Mouse (Mus musculus) liver, embryonic 14.5 days (tissue): ENCODE data around the gene Numb. TPM values are rescaled to one million over a fixed set of nuclear protein-coding genes. Genes with fewer than 3 reads are reported as not detected.

ENCODE experiments used
- ATAC-seq: fragments of 200-750 bp; cut with Nextera tagmentation; 2 replicates; pipeline ENCODE4 v1.8.0; 2017; ENCODE audit warnings: moderate number of reproducible peaks, mild to moderate bottlenecking, moderate library complexity; ENCODE audit not compliant: insufficient read depth
- DNase-seq, 3 experiments: peaks; one replicate each; pipeline ENCODE4 v3.0.0-alpha.2; 2012 to 2013; ENCODE audit warnings: low read depth in 3 of 3, low spot score in 3 of 3
- H3K27ac ChIP-seq: fragments of 300-500 bp; sonication (generic); 2 replicates; pipeline ENCODE4 v1.5.1; 2014; ENCODE audit warnings: moderate library complexity, mild to moderate bottlenecking, control low read depth, inconsistent platforms
- H3K27me3 ChIP-seq: fragments of 300-500 bp; sonication (generic); 2 replicates; pipeline ENCODE4 v1.6.1; 2014; ENCODE audit warnings: mild to moderate bottlenecking, low read length, moderate library complexity; ENCODE audit not compliant: control insufficient read depth, insufficient read depth
- H3K36me3 ChIP-seq: fragments of 300-500 bp; sonication (generic); replicated peaks from 2 replicates; pipeline ENCODE4 v1.6.1; 2014; ENCODE audit warnings: low read depth; ENCODE audit not compliant: control insufficient read depth, insufficient read depth
- H3K4me1 ChIP-seq, 2 experiments: fragments of 200-500 bp in 1 of 2; fragments of 300-500 bp in 1 of 2; sonication (generic) in 1 of 2; replicated peaks; 2 replicates each; pipeline ENCODE4 v1.6.1; 2012 to 2014; ENCODE audit warnings: antibody characterized with exemption in 1 of 2, inconsistent platforms in 1 of 2, low read length in 1 of 2; ENCODE audit not compliant: control insufficient read depth in 2 of 2, insufficient read depth in 2 of 2
- H3K4me2 ChIP-seq: fragments of 300-500 bp; sonication (generic); 2 replicates; pipeline ENCODE4 v1.6.1; 2014; ENCODE audit warnings: low read depth, mild to moderate bottlenecking, control low read depth, moderate library complexity
- H3K4me3 ChIP-seq, 2 experiments: fragments of 200-500 bp in 1 of 2; fragments of 300-500 bp in 1 of 2; sonication (generic) in 1 of 2; 2 replicates each; pipeline ENCODE4 v1.5.1; 2012 to 2014; ENCODE audit warnings: low read depth in 2 of 2, low read length in 2 of 2, mild to moderate bottlenecking in 2 of 2, control low read depth in 1 of 2, inconsistent platforms in 1 of 2, moderate library complexity in 1 of 2; ENCODE audit not compliant: insufficient read depth in 1 of 2
- H3K9ac ChIP-seq: fragments of 300-500 bp; sonication (generic); replicated peaks from 2 replicates; pipeline ENCODE4 v1.6.1; 2014; ENCODE audit warnings: mild to moderate bottlenecking, control low read depth, moderate library complexity
- H3K9me3 ChIP-seq: fragments of 300-500 bp; sonication (generic); 2 replicates; pipeline ENCODE4 v1.6.1; 2016; ENCODE audit warnings: low read length, mixed read lengths; ENCODE audit not compliant: control insufficient read depth
- CTCF ChIP-seq: IDR thresholded peaks from 2 replicates; pipeline ENCODE4 v1.5.1; 2016; ENCODE audit warnings: antibody characterized with exemption, low read depth, control low read depth
- EP300 ChIP-seq: IDR thresholded peaks from 2 replicates; pipeline ENCODE4 v1.6.1; 2016; ENCODE audit warnings: antibody characterized with exemption, low read depth
- WGBS: fragments of 180-500 bp; shearing (Covaris S2); extraction: QIAGEN DNeasy Blood & Tissue Kit; methylation state at CpG from one replicate; pipeline ENCODE4 v1.1.7; 2014; ENCODE audit not compliant: insufficient replicate concordance; 5-methylcytosine and 5-hydroxymethylcytosine counted together
- polyA plus RNA-seq, 2 experiments: library from polyadenylated mRNA; depleted of rRNA in 1 of 2; stranded (reverse) in 1 of 2; unstranded in 1 of 2; fragments of >200 nt; fragmentation: Nextera tagmentation in 1 of 2; extraction: Ambion mirVana in 1 of 2; gene quantifications; 2 replicates each; pipeline versions ENCODE4 v1.2.1 to v1.2.3; 2012 to 2014

Gene Numb
- polyA plus RNA-seq, 2 experiments, result 9.7 to 13.1 TPM

GRCm38 (mm10) chr12:83848595-83849231 lies 73.0 kb downstream of the Numb start:
- TF ChIP-seq EP300 (no peak), CTCF (no peak)
- Histone ChIP-seq H3K9ac (no peak overlapping the region), H3K4me2 (no peak overlapping the region), H3K9me3 (no peaks in the 10 kb centered on the region), H3K36me3 (no peaks in the 10 kb centered on the region), H3K4me3 (no peak overlapping the region), H3K27ac (no peak overlapping the region), H3K4me1 (no peaks in the 10 kb centered on the region), H3K27me3 (no peaks in the 10 kb centered on the region)
- WGBS, result 78% methylated on average over 1 of the region's 1 CpGs
- DNase-seq (no peak), ATAC-seq (no peak)

GRCm38 (mm10) chr12:83847877-83848276 lies 73.9 kb downstream of the Numb start:
- Histone ChIP-seq H3K9ac (no peak overlapping the region), H3K27ac (no peak overlapping the region), H3K4me3 (no peak overlapping the region), H3K9me3 (no peaks in the 10 kb centered on the region), H3K27me3 (no peaks in the 10 kb centered on the region), H3K4me2 (no peak overlapping the region), H3K4me1 (no peaks in the 10 kb centered on the region), H3K36me3 (no peaks in the 10 kb centered on the region)
- ATAC-seq (no peak), DNase-seq (no peak)
- WGBS, result 82% methylated on average over 2 of the region's 2 CpGs
- TF ChIP-seq EP300, result no peak
- no peak for TF ChIP-seq CTCF

- peaks cover 4% of the 10 kb centered on the region for H3K36me3 ChIP-seq
- H3K4me3 ChIP-seq, result no peak overlapping the region
- H3K9me3 ChIP-seq, result no peaks in the 10 kb centered on the region
- H3K9ac ChIP-seq, result no peak overlapping the region
- no peaks in the 10 kb centered on the region for H3K4me1 ChIP-seq
- WGBS, result 78% methylated on average over 3 of the region's 3 CpGs
- ATAC-seq, result no peak
- no peaks in the 10 kb centered on the region for H3K27me3 ChIP-seq
- no peak overlapping the region for H3K27ac ChIP-seq
- no peak for DNase-seq
- no peak overlapping the region for H3K4me2 ChIP-seq
- TF ChIP-seq EP300, result no peak
- no peak for TF ChIP-seq CTCF
These were observed 78.9 kb downstream of the Numb start for GRCm38 (mm10) chr12:83842678-83843440.

- H3K9me3 ChIP-seq, result no peaks in the 10 kb centered on the region
- no peaks in the 10 kb centered on the region for H3K4me1 ChIP-seq
- H3K27me3 ChIP-seq, result no peaks in the 10 kb centered on the region
- H3K4me3 ChIP-seq, result no peak overlapping the region
- H3K27ac ChIP-seq, result no peak overlapping the region
- no peak for DNase-seq
- no peak for TF ChIP-seq CTCF
- TF ChIP-seq EP300, result no peak
- no peak for ATAC-seq
- H3K36me3 ChIP-seq, result peaks cover 4% of the 10 kb centered on the region
- 69% methylated on average over 10 of the region's 10 CpGs for WGBS
- H3K9ac ChIP-seq, result no peak overlapping the region
- no peak overlapping the region for H3K4me2 ChIP-seq
These were observed 80.1 kb downstream of the Numb start for GRCm38 (mm10) chr12:83841409-83842190.

GRCm38 (mm10) chr12:83833979-83834378 lies 87.8 kb downstream of the Numb start:
- H3K27me3 ChIP-seq, result no peaks in the 10 kb centered on the region
- H3K4me3 ChIP-seq, result no peak overlapping the region
- DNase-seq (no peak), ATAC-seq (no peak)
- no peak overlapping the region for H3K4me2 ChIP-seq
- WGBS, result 83% methylated on average over 3 of the region's 3 CpGs
- no peaks in the 10 kb centered on the region for H3K9me3 ChIP-seq
- H3K9ac ChIP-seq, result no peak overlapping the region
- TF ChIP-seq EP300 (no peak), CTCF (no peak)
- H3K27ac ChIP-seq, result no peak overlapping the region
- H3K4me1 ChIP-seq, result peaks cover 0 to 2% of the 10 kb centered on the region in 2 experiments; a peak in 1 of 4 replicates
- H3K36me3 ChIP-seq, result peaks cover 2% of the 10 kb centered on the region
